Mouse (Mus musculus): Measurements from ENCODE around the gene Sp9. TPM values are rescaled to one million over a fixed set of nuclear protein-coding genes. Genes with fewer than 3 reads are reported as not detected.

Gene Sp9
- total RNA-seq (2022): 1 to 10 TPM; 3.1 to 3.4 (median 3.1) TPM

DNA sequence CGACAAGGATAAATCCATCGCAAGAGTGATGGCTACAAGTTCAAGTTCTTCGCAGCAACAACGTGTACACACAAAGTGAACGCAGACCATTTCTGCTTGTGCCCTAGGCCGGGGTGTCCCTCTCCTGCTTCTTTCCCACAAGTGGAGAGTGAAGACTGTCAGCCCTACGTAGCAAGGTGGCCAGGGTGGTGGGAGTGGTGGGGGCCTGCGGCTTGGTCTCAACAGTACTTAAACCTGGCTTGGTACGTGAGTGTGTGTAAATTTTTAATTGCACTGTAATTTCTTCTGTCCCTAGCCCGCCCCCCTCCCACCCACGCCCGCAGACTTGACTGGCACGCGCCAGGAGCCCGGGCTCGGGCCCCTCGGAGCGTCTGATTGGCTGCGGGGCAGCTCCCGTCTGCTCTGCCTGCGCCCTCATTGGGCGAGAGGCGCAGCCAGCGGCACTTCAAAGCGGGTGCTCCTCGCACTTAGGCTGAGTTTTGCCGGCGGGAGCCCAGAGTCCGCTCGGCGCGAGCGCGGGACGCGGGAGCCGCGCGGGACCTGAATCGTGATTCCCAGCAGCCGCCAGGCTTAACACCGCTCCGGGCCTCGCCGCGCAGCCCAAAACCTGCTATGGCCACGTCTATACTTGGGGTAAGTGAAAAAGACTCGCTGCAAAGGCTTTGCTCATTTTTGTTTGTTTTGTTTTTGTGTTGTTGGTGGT is at the start of gene Sp9:
Sp9 (plus strand) TSS at position 467 of the 703 bp plus-strand sequence.
- no peak for DNase-seq (ENCODE audit: low spot score in 2 of 2)

GRCm38 (mm10) chr2:73231081-73231480 is 40.6 kb upstream of the Sp9 start:
- no peak for DNase-seq (ENCODE audit: low spot score in 2 of 2)

DNA sequence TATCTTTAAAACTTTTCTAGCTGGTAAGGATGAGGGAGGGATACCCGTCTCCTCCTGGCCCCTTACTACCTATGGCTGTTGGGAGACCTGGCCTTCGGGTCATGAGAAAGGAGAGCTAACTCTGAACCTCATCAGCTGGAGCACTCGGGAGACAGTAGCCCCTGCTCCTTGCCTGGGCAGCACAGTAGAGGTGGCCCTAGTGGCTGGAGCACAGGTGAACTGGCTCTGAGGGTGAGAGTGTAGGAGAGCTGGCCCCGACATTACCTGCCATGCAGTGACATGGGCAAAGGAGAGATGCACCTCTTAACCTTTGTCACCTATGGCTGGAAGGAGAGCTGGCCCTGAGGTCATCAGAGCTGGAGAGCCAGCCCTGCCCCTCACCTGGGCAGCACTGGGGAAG is 30.4 kb upstream of the Sp9 start:
- DNase-seq (ENCODE audit: low spot score in 2 of 2): no peak

- no peak for DNase-seq (ENCODE audit: low spot score in 2 of 2)
These were observed 23.0 kb upstream of the Sp9 start for GRCm38 (mm10) chr2:73248701-73249100.

DNA sequence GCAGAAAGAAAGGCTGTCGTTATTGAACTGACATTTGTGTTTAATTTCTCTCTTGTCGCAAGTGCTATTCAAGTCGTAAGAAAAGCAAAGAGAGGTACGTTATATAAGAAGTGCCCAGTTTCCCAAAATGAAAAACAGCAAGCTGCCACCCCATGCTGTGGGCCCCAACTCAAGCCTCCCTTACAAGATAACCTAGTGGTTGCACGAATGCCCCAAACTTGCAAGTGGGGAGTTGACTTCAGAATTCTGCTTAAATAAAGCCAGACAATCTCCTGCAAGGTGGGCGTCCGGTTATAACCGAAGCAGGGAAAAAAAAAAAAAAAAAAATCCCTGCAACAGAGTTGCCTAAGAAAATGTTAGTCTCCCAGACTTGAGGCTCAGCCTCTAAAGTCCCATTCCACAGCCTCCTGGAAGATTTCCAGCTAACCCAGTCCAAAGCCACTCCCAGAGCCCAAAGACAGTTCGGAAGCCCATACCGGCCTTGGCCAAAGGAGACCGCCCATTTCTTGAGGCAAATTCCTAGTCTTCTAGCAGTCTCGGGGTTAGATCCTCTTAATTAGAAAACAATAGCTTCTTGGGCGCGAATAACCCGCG is 8.5 kb upstream of the Sp9 start:
- DNase-seq (ENCODE audit: low spot score in 2 of 2): no peak

DNA sequence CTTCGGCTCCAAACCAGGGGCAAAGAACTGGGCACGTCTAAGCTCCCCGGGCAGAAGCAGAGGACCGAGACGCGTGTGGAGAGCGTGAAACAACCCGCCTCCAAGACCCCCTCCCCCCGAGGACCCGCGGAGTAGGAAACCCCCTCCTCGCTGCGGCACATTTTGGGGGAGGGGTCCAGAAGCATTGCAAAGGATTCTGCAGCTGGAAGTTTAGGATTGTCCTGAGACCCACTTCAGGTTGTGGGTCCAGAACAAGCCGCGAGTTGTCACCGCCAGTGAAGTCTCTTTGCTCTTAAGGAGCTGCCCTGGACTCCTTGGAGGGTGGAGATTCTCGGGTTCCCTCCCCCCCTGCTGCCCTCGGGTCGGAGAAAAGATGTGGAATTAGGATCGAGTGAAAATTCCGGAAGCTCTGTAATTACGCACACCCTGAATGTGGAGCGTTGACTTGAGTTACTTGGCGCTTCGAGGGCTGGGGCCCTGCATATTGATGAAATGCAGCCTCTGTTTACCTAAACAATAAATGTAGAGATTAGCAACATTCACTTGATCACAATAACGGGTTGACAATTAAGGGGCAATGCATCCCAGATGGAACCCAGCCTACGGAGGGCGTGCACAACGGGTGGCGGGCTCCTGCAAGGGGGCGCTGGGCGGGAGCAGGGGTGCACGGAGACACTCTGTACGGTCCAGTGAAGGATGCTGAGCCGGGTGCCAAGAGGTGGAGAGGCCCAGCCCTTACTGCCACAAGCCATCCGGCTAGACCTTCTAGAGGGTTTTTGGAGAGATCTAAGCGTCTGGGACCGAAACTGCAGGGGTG is 7.7 kb upstream of the Sp9 start:
- DNase-seq (ENCODE audit: low spot score in 2 of 2): no peak

DNA sequence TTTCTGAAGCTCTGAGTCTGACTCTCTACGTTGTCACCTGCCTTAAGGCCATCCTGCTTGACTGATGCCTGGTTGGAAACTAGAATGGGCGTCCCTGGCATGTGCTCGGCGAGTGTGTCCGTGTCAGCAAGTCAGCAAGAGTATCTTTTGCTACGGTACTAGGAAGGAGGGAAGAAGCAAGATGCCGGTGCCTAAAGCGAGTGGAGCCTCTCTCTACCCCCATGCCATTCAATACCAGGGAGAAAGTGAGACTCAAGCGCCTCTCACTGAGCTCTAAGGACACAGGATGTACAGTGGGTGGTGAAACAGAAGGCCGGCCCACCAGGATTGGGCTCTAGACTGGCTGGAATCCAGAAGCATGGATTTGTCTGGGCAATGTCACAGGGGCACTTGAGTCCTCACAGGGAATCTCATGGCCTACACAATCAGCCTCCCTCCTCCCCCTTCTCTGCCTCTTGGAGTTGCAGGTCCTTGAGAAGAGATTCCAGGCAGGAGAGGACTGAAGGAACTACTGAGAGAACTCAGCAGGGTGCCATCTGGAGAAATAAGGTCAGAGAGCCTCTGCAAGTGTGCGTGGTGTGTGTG is 7.0 kb upstream of the Sp9 start:
- DNase-seq (ENCODE audit: low spot score in 2 of 2): no peak

GRCm38 (mm10) chr2:73266011-73266410 is 5.7 kb upstream of the Sp9 start:
- no peak for DNase-seq (ENCODE audit: low spot score in 2 of 2)

DNA sequence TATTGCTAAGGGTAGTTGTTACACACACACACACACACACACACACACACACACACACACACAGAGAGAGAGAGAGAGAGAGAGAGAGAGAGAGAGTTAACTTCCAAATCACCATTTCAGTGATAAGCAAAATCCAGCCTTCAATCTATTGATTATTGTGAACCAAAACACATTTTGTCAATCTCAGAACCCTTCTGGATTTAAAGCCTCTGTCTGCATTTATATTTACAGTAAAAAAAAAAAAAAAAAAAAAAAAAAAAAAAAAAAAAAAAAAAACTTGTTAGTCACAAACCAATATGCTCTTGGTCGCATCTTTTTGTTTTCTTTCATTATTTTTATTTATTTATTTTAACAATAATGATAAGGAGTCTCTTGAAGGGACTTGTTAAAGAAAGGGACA is 5.1 kb upstream of the Sp9 start:
- DNase-seq (ENCODE audit: low spot score in 2 of 2): no peak

- no peak for DNase-seq (ENCODE audit: low spot score in 2 of 2)
These were observed 4.5 kb upstream of the Sp9 start for GRCm38 (mm10) chr2:73267231-73267630.

DNA sequence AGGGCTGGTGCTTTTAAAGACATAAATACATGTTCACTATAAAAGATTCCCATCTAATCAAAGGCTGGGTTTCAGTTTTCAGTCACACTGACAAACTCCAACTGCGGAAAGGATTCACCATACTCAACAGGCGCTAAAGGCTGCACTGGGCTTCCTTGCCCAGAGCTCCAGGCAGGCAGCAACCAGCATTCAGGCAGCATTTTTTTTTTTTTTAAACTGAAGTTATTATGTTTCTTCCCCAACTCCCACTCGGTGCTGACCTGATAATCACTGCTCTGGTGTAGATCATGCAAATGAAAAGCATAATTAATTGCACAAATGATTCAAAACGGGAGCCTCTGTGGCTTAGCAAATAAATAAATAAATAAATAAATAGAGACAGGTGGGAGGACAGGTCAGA is 3.9 kb upstream of the Sp9 start:
- no peak for DNase-seq (ENCODE audit: low spot score in 2 of 2)

- DNase-seq (ENCODE audit: low spot score in 2 of 2): no peak
These were observed 3.4 kb upstream of the Sp9 start for GRCm38 (mm10) chr2:73268281-73268680.

GRCm38 (mm10) chr2:73268836-73269395 is 2.8 kb upstream of the Sp9 start:
- no peak for DNase-seq (ENCODE audit: low spot score in 2 of 2)

DNA sequence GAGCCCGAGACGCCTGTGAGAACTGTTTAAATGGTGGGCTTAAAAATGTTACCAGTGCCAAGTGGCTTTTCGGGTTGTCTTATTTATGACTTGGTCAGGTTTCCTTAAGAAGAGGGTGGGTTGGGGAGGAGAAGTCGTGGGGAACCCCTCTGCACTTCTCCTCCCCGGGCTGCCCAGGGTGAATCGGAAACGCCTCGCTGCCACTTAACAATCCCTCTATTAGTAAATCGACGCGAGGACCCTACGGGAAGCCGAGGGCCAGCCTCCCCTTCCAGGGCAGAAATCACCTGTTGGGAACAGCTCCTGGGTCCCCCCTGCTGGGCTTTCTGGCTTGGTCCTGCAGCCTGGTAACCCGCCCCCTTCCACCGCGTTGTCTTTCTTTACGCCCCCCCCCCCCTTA is 2.1 kb upstream of the Sp9 start:
- no peak for DNase-seq (ENCODE audit: low spot score in 2 of 2)

DNA sequence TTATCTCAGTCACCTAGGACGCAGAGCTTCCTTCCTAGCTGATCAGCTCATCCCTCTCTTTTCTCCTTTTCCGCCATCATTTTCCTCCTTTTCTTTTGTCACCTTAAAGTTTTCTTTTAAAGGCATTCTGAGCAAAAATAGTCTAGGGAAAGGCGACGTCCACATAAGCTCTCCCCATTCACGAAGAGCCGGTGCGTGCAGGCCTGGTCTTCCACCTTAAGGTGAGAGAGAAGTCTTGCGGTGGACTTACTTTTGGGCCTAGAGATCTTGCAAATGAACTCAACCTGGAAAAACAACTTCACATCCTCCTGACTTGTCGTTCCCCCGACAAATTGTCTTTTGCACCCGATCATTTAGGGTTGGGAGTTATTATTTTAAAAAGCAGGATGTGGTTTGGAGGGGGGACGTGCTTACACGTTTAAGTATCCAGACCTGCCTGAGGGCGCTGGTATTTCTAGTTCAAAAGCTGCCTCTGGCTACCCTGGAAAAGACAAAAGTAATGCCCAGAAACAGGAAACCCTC is 1.6 kb upstream of the Sp9 start:
- DNase-seq (ENCODE audit: low spot score in 2 of 2): no peak

- no peak for DNase-seq (ENCODE audit: low spot score in 2 of 2)
These were observed 899 bp upstream of the Sp9 start for GRCm38 (mm10) chr2:73270593-73271458.

GRCm38 (mm10) chr2:73272351-73273248 is 875 bp downstream of the Sp9 start:
- no peak for DNase-seq (ENCODE audit: low spot score in 2 of 2)

DNA sequence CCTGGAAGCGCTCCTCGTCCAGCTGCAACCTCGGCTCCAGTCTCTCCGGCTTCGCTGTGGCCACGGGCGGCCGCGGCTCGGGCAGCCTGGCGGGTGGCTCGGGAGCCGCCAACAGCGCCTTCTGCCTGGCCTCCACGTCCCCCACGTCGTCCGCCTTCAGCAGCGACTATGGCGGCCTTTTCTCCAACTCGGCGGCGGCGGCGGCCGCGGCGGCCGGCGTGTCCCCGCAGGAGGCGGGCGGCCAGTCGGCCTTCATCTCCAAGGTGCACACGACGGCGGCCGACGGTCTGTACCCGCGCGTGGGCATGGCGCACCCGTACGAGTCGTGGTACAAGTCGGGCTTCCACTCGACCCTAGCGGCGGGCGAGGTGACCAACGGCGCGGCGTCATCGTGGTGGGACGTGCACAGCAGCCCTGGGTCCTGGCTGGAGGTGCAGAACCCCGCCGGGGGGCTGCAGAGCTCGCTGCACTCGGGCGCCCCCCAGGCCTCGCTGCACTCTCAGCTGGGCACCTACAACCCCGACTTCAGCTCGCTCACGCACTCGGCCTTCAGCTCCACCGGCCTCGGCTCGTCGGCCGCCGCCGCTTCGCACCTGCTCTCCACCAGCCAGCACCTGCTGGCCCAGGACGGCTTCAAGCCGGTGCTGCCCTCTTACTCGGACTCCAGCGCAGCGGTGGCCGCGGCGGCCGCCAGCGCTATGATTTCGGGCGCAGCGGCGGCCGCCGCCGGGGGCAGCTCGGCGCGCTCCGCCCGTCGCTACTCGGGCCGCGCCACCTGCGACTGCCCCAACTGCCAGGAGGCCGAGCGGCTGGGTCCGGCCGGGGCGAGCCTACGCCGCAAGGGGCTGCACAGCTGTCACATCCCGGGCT is 1.8 kb downstream of the Sp9 start:
- DNase-seq (ENCODE audit: low spot score in 2 of 2): no peak
